Mouse (Mus musculus) erythroblast, embryonic 14.5 days (primary cell): ENCODE results near the gene Itpripl2.

Experiments used
- GATA1 ChIP-seq: IDR thresholded peaks from 2 replicates; pipeline ENCODE4 v1.6.1; 2012; ENCODE audit warnings: low read length, inconsistent platforms, mixed read lengths
- TAL1 ChIP-seq: IDR thresholded peaks from 3 replicates; pipeline ENCODE4 v1.6.1; 2012; ENCODE audit warnings: low read length, inconsistent platforms, mixed read lengths

GRCm38 (mm10) chr7:118448134-118448967, 43.4 kb downstream of the Itpripl2 start, which contains the start of gene Syt17:
- TF ChIP-seq GATA1: no peak
- no peak for TF ChIP-seq TAL1
